Mouse (Mus musculus): Measurements from ENCODE around the gene Mak. TPM values are rescaled to one million over a fixed set of nuclear protein-coding genes. Genes with fewer than 3 reads are reported as not detected.

The Mak gene
- polyA plus RNA-seq, 1 experiment, result not detected

GRCm38 (mm10) chr13:41085140-41085539 lies 5.6 kb upstream of the Mak start:
- H3K4me3 ChIP-seq (ENCODE audit: insufficient read depth, low read depth, low read length), result no peak overlapping the region
- no peaks in the 10 kb centered on the region for H3K4me1 ChIP-seq (ENCODE audit: control insufficient read depth, insufficient read depth, insufficient read length, low read length)
- no peak overlapping the region for H3K27ac ChIP-seq (replicated peaks; ENCODE audit: low read depth, low read length)

- Histone ChIP-seq H3K27ac (replicated peaks; ENCODE audit: low read depth, low read length) (no peak overlapping the region), H3K4me1 (ENCODE audit: control insufficient read depth, insufficient read depth, insufficient read length, low read length) (peaks cover under 1% of the 10 kb centered on the region; the same call in 1 of the 2 replicates), H3K4me3 (ENCODE audit: insufficient read depth, low read depth, low read length) (no peak overlapping the region)
These were observed 5.0 kb upstream of the Mak start for GRCm38 (mm10) chr13:41084521-41084920.

- peaks cover 2% of the 10 kb centered on the region; the same call in 1 of the 2 replicates for H3K4me1 ChIP-seq (ENCODE audit: control insufficient read depth, insufficient read depth, insufficient read length, low read length)
- no peak overlapping the region for H3K27ac ChIP-seq (replicated peaks; ENCODE audit: low read depth, low read length)
- no peak overlapping the region for H3K4me3 ChIP-seq (ENCODE audit: insufficient read depth, low read depth, low read length)
These were observed 1.2 kb upstream of the Mak start for GRCm38 (mm10) chr13:41080700-41081099.

DNA sequence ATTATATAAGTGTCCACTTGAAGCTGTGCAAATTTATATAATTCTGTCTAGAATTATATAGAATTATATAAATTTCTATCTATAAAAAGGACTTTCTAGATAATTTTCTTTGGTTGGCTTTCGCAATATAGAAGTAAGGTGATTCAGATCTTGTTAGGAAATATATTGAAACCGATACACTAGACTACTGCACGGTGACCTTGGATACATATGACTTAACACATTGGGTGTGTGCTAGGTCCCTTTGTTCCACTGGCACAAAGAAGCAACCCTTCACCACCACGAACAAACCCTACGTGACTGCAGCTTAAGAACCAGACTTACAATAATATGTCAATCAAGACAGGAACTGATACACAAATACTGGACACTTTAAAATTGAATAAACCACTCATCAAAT lies 353 bp upstream of the Mak start:
- peaks cover 2% of the 10 kb centered on the region; the same call in 1 of the 2 replicates for H3K4me1 ChIP-seq (ENCODE audit: control insufficient read depth, insufficient read depth, insufficient read length, low read length)
- no peak overlapping the region for H3K4me3 ChIP-seq (ENCODE audit: insufficient read depth, low read depth, low read length)
- H3K27ac ChIP-seq (replicated peaks; ENCODE audit: low read depth, low read length), result no peak overlapping the region

DNA sequence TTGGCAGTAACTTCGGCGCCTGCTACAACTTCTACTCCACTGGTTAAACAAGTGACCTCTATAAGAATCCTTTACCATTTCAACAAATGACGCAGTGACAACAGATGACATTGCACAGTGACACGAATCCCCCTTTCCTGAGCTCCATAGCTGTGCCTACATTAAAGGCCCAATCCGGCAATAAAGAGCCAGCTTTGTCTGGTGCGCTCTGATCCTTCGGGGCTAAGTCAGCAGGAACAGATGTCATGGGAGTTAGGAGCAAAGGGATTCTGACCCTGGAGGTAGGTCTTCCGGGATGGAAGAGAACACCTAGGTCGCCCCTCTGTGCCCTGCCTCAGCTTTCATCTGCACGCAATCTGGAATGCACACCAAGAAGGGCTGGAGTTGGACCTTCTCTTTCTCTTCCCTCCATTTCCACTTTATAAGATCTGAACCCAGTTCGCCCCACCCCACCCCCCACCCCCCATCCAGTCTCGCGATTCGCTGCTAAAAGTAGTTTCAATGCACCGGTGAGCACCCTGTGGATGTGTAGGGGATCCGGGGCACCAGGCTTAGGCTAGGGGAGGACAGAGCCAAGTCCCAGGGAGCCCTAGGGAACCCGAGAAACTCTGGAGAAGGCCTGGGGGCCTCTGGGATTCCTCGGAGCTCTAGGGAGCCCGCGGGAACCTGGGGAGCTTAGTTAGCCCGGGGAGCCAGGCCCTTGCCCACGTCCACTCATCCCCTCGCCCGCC lies 651 bp downstream of the Mak start:
- Histone ChIP-seq H3K27ac (replicated peaks; ENCODE audit: low read depth, low read length) (no peak overlapping the region), H3K4me1 (ENCODE audit: control insufficient read depth, insufficient read depth, insufficient read length, low read length) (peaks cover 2% of the 10 kb centered on the region; the same call in 1 of the 2 replicates), H3K4me3 (ENCODE audit: insufficient read depth, low read depth, low read length) (no peak overlapping the region; the same call in 1 of the 2 replicates)

DNA sequence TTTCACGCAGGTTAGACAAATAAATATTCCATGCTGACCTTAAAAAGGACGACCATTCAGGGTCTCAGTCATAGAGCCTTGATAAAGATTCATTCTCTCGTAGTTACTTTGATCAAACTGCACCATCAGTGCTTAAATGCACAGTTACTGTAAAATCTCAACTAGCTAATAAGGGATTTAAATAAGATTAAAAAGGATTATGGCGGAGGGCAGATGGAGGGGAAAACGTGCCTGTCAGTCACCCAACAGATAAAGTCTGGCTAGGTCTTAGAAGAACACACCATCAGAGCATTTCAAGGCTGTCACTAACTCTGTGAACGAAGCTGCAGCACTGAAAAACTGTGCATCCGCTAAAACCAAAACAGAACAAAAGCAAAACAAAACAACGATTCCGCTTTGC lies 1.6 kb downstream of the Mak start:
- no peak overlapping the region for H3K27ac ChIP-seq (replicated peaks; ENCODE audit: low read depth, low read length)
- H3K4me1 ChIP-seq (ENCODE audit: control insufficient read depth, insufficient read depth, insufficient read length, low read length), result peaks cover 2% of the 10 kb centered on the region; the same call in 1 of the 2 replicates
- no peak overlapping the region for H3K4me3 ChIP-seq (ENCODE audit: insufficient read depth, low read depth, low read length)

DNA sequence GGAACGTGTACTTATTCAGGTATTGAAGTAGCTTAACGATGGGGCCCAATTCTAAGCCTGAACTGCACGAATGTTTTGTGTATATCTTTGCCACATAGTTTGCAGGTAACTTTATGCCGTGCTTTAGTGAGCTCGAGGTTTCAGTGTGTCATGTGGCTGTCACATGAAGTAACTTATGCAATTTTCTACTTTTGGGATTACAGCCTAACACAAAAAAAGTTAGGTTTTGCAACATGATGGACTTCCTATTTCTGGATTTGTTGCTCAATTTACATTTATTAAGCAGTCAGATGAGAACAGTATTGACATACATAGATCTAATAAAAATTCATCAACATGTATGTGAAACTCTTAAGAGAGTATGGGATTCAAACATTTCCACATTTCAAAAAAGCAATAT lies 5.7 kb downstream of the Mak start:
- Histone ChIP-seq H3K4me3 (ENCODE audit: insufficient read depth, low read depth, low read length) (no peak overlapping the region), H3K4me1 (ENCODE audit: control insufficient read depth, insufficient read depth, insufficient read length, low read length) (no peaks in the 10 kb centered on the region), H3K27ac (replicated peaks; ENCODE audit: low read depth, low read length) (no peak overlapping the region)

- Histone ChIP-seq H3K4me1 (ENCODE audit: control insufficient read depth, insufficient read depth, insufficient read length, low read length) (no peaks in the 10 kb centered on the region), H3K27ac (replicated peaks; ENCODE audit: low read depth, low read length) (no peak overlapping the region), H3K4me3 (ENCODE audit: insufficient read depth, low read depth, low read length) (no peak overlapping the region)
These were observed 7.9 kb downstream of the Mak start for GRCm38 (mm10) chr13:41071617-41072016.

- Histone ChIP-seq H3K4me3 (ENCODE audit: insufficient read depth, low read depth, low read length) (no peak overlapping the region), H3K4me1 (ENCODE audit: control insufficient read depth, insufficient read depth, insufficient read length, low read length) (no peaks in the 10 kb centered on the region), H3K27ac (replicated peaks; ENCODE audit: low read depth, low read length) (no peak overlapping the region)
These were observed 11.9 kb downstream of the Mak start for GRCm38 (mm10) chr13:41067618-41068017.

- peaks cover 3% of the 10 kb centered on the region for H3K4me1 ChIP-seq (ENCODE audit: control insufficient read depth, insufficient read depth, insufficient read length, low read length)
- H3K27ac ChIP-seq (replicated peaks; ENCODE audit: low read depth, low read length), result no peak overlapping the region
- no peak overlapping the region for H3K4me3 ChIP-seq (ENCODE audit: insufficient read depth, low read depth, low read length)
These were observed 27.5 kb downstream of the Mak start for GRCm38 (mm10) chr13:41051965-41052364.

DNA sequence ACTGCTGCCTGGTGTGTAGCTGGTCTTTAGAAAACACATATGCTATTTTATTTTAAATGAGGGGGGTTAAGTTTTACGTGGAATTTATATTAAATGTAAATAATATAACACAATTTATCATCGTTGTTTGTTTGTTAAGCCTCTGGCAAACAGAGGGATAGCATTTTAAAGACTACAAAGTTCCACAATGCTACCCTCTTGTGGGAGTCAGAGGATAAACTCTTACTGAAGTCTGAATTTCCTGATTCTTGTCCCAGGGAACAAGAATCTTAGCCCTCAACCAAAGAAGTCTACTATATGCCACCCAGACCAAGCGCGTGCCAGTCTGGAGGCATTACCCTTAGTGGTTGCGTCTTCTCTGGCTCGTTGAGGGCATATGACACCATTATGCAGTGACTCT lies 32.2 kb downstream of the Mak start:
- no peak overlapping the region for H3K4me3 ChIP-seq (ENCODE audit: insufficient read depth, low read depth, low read length)
- H3K27ac ChIP-seq (replicated peaks; ENCODE audit: low read depth, low read length), result no peak overlapping the region
- H3K4me1 ChIP-seq (ENCODE audit: control insufficient read depth, insufficient read depth, insufficient read length, low read length), result peaks cover 3% of the 10 kb centered on the region

DNA sequence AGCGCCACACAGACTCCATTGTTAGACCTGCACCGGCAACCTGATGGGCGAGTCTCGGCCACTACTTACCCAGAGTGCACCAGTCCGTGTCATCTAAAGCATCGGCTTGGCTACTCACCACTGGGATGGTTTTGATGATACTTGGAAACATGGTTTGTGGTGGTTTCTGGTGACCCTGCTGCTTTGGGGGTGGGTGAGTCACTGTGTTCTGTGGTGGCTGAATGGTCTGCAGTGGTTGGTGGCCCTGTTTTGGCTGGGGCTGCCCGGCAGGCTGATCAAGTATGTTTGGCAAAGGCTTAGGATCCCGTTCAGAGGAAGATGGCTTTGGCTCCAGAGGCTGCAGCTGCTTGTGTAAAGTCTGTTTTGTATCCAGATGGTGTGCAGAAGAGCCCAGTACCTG lies 33.6 kb downstream of the Mak start:
- Histone ChIP-seq H3K4me3 (ENCODE audit: insufficient read depth, low read depth, low read length) (no peak overlapping the region), H3K27ac (replicated peaks; ENCODE audit: low read depth, low read length) (no peak overlapping the region), H3K4me1 (ENCODE audit: control insufficient read depth, insufficient read depth, insufficient read length, low read length) (no peaks in the 10 kb centered on the region)

- H3K4me1 ChIP-seq (ENCODE audit: control insufficient read depth, insufficient read depth, insufficient read length, low read length), result no peaks in the 10 kb centered on the region
- no peak overlapping the region for H3K27ac ChIP-seq (replicated peaks; ENCODE audit: low read depth, low read length)
- no peak overlapping the region for H3K4me3 ChIP-seq (ENCODE audit: insufficient read depth, low read depth, low read length)
These were observed 37.0 kb downstream of the Mak start for GRCm38 (mm10) chr13:41042511-41042910.

DNA sequence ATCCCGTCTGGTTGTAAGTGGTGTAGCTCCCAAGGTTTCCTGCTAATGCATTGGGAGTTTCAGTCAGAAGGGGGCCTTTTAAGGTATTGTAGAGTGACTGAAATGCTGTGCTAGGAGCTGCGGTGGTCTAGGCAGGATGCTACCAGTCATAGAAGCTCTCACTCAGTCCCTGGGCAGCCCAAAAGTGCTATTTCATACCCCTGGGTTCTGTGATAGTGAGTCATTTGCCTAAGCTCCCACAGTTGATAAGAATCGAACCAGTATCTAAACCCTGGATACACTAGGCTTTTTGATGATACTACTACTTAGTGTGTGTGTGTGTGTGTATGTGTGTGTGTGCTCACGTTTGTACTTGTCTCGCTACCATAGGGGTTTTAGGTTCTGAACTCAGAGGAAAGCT lies 49.4 kb downstream of the Mak start:
- Histone ChIP-seq H3K4me3 (ENCODE audit: insufficient read depth, low read depth, low read length) (no peak overlapping the region), H3K27ac (replicated peaks; ENCODE audit: low read depth, low read length) (no peak overlapping the region), H3K4me1 (ENCODE audit: control insufficient read depth, insufficient read depth, insufficient read length, low read length) (no peaks in the 10 kb centered on the region)

GRCm38 (mm10) chr13:41022099-41022498 lies 57.4 kb downstream of the Mak start:
- Histone ChIP-seq H3K4me1 (ENCODE audit: control insufficient read depth, insufficient read depth, insufficient read length, low read length) (peaks cover 23% of the 10 kb centered on the region), H3K27ac (replicated peaks; ENCODE audit: low read depth, low read length) (no peak overlapping the region), H3K4me3 (ENCODE audit: insufficient read depth, low read depth, low read length) (no peak overlapping the region)

- peak overlapping the region; percentile 73 for H3K27ac ChIP-seq (replicated peaks; ENCODE audit: low read depth, low read length)
- no peak overlapping the region for H3K4me3 ChIP-seq (ENCODE audit: insufficient read depth, low read depth, low read length)
- H3K4me1 ChIP-seq (ENCODE audit: control insufficient read depth, insufficient read depth, insufficient read length, low read length), result peaks cover 23% of the 10 kb centered on the region
These were observed 57.9 kb downstream of the Mak start for GRCm38 (mm10) chr13:41021607-41022006.
